Comparison of ENCODE assay signal across 11 mouse cellular contexts in the genomic region with DNA sequence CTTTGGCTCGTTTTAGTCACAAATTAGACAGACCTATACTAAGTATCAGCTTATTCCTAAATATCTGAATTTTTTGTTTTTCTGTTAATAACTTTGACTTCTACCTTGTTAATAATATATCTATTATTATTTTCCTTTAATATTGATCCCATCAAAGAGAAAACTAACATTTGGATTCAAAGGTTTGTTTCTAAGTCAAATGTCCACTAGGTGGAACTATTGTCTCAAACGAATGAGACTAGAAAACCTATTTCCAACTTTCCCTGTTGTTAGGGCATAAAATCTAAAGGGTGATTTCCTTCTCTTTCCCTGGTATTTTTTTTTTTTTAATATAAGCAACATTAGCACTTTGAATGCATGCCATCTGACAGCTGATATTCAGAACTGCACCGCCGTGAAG. TPM values are rescaled to one million over a fixed set of nuclear protein-coding genes. Genes with fewer than 3 reads are reported as not detected.
DNase-seq lines count a peak whose midpoint lies in the region; ATAC-seq and TF ChIP-seq lines count a peak whose summit lies in the region.
"Had no signal": no experiment of that assay in that cellular context is flagged by ENCODE, and none has a peak within 500 bp of the region (broad histone marks: within the 10 kb centered on the region; RNA-seq: fewer than 3 reads in every experiment).

No protein-coding gene starts in this region.

- intact Hi-C loops in left cerebral cortex, adult 2 months (cut with DNase I) = loop anchor here (2.0 to 5.0 kb wide), 3 partner anchors 211 to 881 kb away; no protein-coding TSS in a partner anchor

- no peak overlapping the region for H3K27ac ChIP-seq in forebrain, embryonic 12.5 days
- H3K27ac ChIP-seq in forebrain, embryonic 16.5 days (ENCODE audit: low read length) = no peak overlapping the region
- no peak overlapping the region for H3K27ac ChIP-seq in left cerebral cortex, adult 2 months
- no peak overlapping the region for H3K27ac ChIP-seq in MEL (ENCODE audit: control insufficient read depth, low read depth, low read length)
- no peak overlapping the region for H3K27ac ChIP-seq in hindbrain, postnatal 0 days
- H3K27ac ChIP-seq: liver, embryonic 13.5 days had no signal

- no peak for DNase-seq in left cerebral cortex, adult 2 months (ENCODE audit: extremely low spot score in 1 of 2, low spot score in 2 of 2)
- no peak for DNase-seq in left cerebral cortex, adult 9 months (ENCODE audit: low spot score in 2 of 2)
- DNase-seq in MEL (ENCODE audit: low read depth, low spot score) = peak; percentile 29
- peak; percentile 86 for DNase-seq in hindbrain, postnatal 0 days (ENCODE audit: low spot score)
- DNase-seq in frontal cortex, postnatal 25 days (ENCODE audit: low spot score in 2 of 2) = no peak
- DNase-seq in left cerebral cortex, adult 18-20 months (ENCODE audit: low spot score in 2 of 2) = no peak
- DNase-seq: adrenal gland, postnatal 36 days; gastrocnemius, postnatal 14 days; liver, embryonic 13.5 days had no signal

- H3K4me3 ChIP-seq in forebrain, embryonic 12.5 days (replicated peaks) = no peak overlapping the region
- no peak overlapping the region for H3K4me3 ChIP-seq in forebrain, embryonic 16.5 days (replicated peaks; ENCODE audit: low read length)
- H3K4me3 ChIP-seq in left cerebral cortex, adult 2 months = no peak overlapping the region
- no peak overlapping the region for H3K4me3 ChIP-seq in MEL (ENCODE audit: control insufficient read depth in 1 of 2, insufficient read depth in 1 of 2, low read depth in 2 of 2, low read length in 2 of 2)
- no peak overlapping the region for H3K4me3 ChIP-seq in hindbrain, postnatal 0 days (ENCODE audit: low read length)
- H3K4me3 ChIP-seq: liver, embryonic 13.5 days had no signal

- H3K79me2 ChIP-seq in MEL (ENCODE audit: control insufficient read depth, insufficient read depth, low read length, poor library complexity) = no peaks in the 10 kb centered on the region

- TF ChIP-seq EP300 in MEL (IDR thresholded peaks at IDR 0.05; ENCODE audit: low read depth in 1 of 2, low read length in 2 of 2) = no peak

- peak; percentile 20; the same call in 1 of the 2 replicates for ATAC-seq in forebrain, embryonic 12.5 days (ENCODE audit: low FRiP score)
- ATAC-seq in forebrain, embryonic 16.5 days = no peak
- ATAC-seq in hindbrain, postnatal 0 days = no peak

- no peak overlapping the region for H3K4me2 ChIP-seq in forebrain, embryonic 12.5 days
- H3K4me2 ChIP-seq in forebrain, embryonic 16.5 days (ENCODE audit: low read length) = no peak overlapping the region
- no peak overlapping the region for H3K4me2 ChIP-seq in hindbrain, postnatal 0 days (ENCODE audit: low read depth, low read length)
- H3K4me2 ChIP-seq: liver, embryonic 13.5 days had no signal

- H3K4me1 ChIP-seq in forebrain, embryonic 12.5 days = no peaks in the 10 kb centered on the region
- no peaks in the 10 kb centered on the region for H3K4me1 ChIP-seq in forebrain, embryonic 16.5 days (replicated peaks; ENCODE audit: control insufficient read depth, insufficient read depth, low read length)
- H3K4me1 ChIP-seq in MEL (ENCODE audit: control insufficient read depth in 1 of 2, insufficient read depth in 2 of 2, low read length in 2 of 2) = no peaks in the 10 kb centered on the region
- no peaks in the 10 kb centered on the region for H3K4me1 ChIP-seq in hindbrain, postnatal 0 days (ENCODE audit: insufficient read depth, low read length)
- H3K4me1 ChIP-seq: liver, embryonic 13.5 days had no signal

- no peaks in the 10 kb centered on the region for H3K36me3 ChIP-seq in forebrain, embryonic 12.5 days (replicated peaks)
- H3K36me3 ChIP-seq in forebrain, embryonic 16.5 days (ENCODE audit: control insufficient read depth, insufficient read depth) = no peaks in the 10 kb centered on the region
- no peaks in the 10 kb centered on the region for H3K36me3 ChIP-seq in MEL (ENCODE audit: control insufficient read depth in 1 of 2, insufficient read depth in 2 of 2, low read length in 2 of 2)
- no peaks in the 10 kb centered on the region for H3K36me3 ChIP-seq in hindbrain, postnatal 0 days (ENCODE audit: insufficient read depth, low read length)
- H3K36me3 ChIP-seq: liver, embryonic 13.5 days had no signal

- peak; percentile 66 for TF ChIP-seq CTCF in left cerebral cortex, adult 2 months (IDR thresholded peaks at IDR 0.05)
- TF ChIP-seq CTCF in MEL (IDR thresholded peaks at IDR 0.05 in 2 of 3, conservative IDR thresholded peaks at IDR 0.05 in 1 of 3; ENCODE audit: control insufficient read depth in 1 of 3, insufficient read depth in 1 of 3, low read depth in 2 of 3, low read length in 3 of 3, poor library complexity in 1 of 3, severe bottlenecking in 1 of 3) = peak in 1 of 3 experiments; percentile 62; a peak in 2 of 6 replicates
- peak; percentile 68 for TF ChIP-seq CTCF in hindbrain, postnatal 0 days (IDR thresholded peaks at IDR 0.05; ENCODE audit: low read depth)

- TF ChIP-seq RAD21 in MEL (IDR thresholded peaks at IDR 0.05; ENCODE audit: low read depth, low read length) = peak; percentile 79

- WGBS in forebrain, embryonic 12.5 days = 45% methylated on average over 4 of the region's 4 CpGs
- WGBS in forebrain, embryonic 16.5 days = 24% methylated on average over 4 of the region's 4 CpGs
- 18% methylated on average over 4 of the region's 4 CpGs for WGBS in hindbrain, postnatal 0 days

- no peaks in the 10 kb centered on the region for H3K27me3 ChIP-seq in forebrain, embryonic 12.5 days
- no peaks in the 10 kb centered on the region for H3K27me3 ChIP-seq in forebrain, embryonic 16.5 days (replicated peaks; ENCODE audit: control insufficient read depth, insufficient read depth, low read length)
- peaks cover 5 to 9% of the 10 kb centered on the region in 2 experiments for H3K27me3 ChIP-seq in MEL (ENCODE audit: control insufficient read depth in 1 of 2, insufficient read depth in 2 of 2, low read length in 2 of 2)
- no peaks in the 10 kb centered on the region for H3K27me3 ChIP-seq in hindbrain, postnatal 0 days (ENCODE audit: insufficient read depth, low read length)
- H3K27me3 ChIP-seq: liver, embryonic 13.5 days had no signal

- no peaks in the 10 kb centered on the region for H3K9me3 ChIP-seq in forebrain, embryonic 12.5 days
- H3K9me3 ChIP-seq in forebrain, embryonic 16.5 days (ENCODE audit: control insufficient read depth, low read length) = no peaks in the 10 kb centered on the region
- no peaks in the 10 kb centered on the region for H3K9me3 ChIP-seq in MEL (replicated peaks; ENCODE audit: insufficient read depth, low read length)
- H3K9me3 ChIP-seq in hindbrain, postnatal 0 days (ENCODE audit: low read length) = no peaks in the 10 kb centered on the region
- H3K9me3 ChIP-seq: liver, embryonic 13.5 days had no signal

- no peak overlapping the region for H3K9ac ChIP-seq in forebrain, embryonic 12.5 days
- no peak overlapping the region for H3K9ac ChIP-seq in forebrain, embryonic 16.5 days (replicated peaks; ENCODE audit: low read depth, low read length)
- H3K9ac ChIP-seq in MEL (ENCODE audit: control insufficient read depth, low read depth, low read length, poor library complexity, severe bottlenecking) = no peak overlapping the region
- no peak overlapping the region for H3K9ac ChIP-seq in hindbrain, postnatal 0 days (replicated peaks; ENCODE audit: low read length)
- H3K9ac ChIP-seq: liver, embryonic 13.5 days had no signal

- no peak for TF ChIP-seq POLR2A in MEL (IDR thresholded peaks at IDR 0.05; ENCODE audit: control insufficient read depth in 1 of 2, insufficient read depth in 1 of 2, low read depth in 1 of 2, low read length in 2 of 2, poor library complexity in 1 of 2)

TF ChIP-seq in MEL, 35 proteins besides CTCF, POLR2A, EP300 and RAD21:
- TF ChIP-seq ZC3H11A (IDR thresholded peaks at IDR 0.05; ENCODE audit: low read depth, low read length) (peak; percentile 51), MEF2A (IDR thresholded peaks at IDR 0.05; ENCODE audit: extremely low read depth, insufficient replicate concordance, low read depth, low read length, poor library complexity, severe bottlenecking) (no peak), SMC3 (IDR thresholded peaks at IDR 0.05; ENCODE audit: low read depth, low read length) (peak; percentile 74)

RNA-seq across cellular contexts. Expression of gene Ndnf, which starts 20.0 kb away (rescaled TPM):
- 4.7 and 5.9 TPM in 2 replicates for polyA plus RNA-seq in forebrain, embryonic 12.5 days (2016; fragmentation: Nextera tagmentation; extraction: Ambion mirVana)
- polyA plus RNA-seq in forebrain, embryonic 16.5 days (2015; fragmentation: Nextera tagmentation; extraction: Ambion mirVana) = 3.9 and 7.3 TPM in 2 replicates
- total RNA-seq in left cerebral cortex, adult 2 months (2021) = 10 to 100 TPM in 1 of 2 experiments, 1 to 10 TPM in 1; 10.0 to 12.6 TPM
- not detected in 2 replicates for total RNA-seq in MEL (2012; rRNA removed)
- not detected for polyA plus RNA-seq in MEL (2012; ENCODE audit: insufficient read depth in 1 of 2, insufficient read length in 2 of 2, low read depth in 1 of 2, low replicate concordance in 2 of 2, missing spikeins in 1 of 2)
- total RNA-seq in hindbrain, postnatal 0 days (2014; rRNA removed) = 86.2 and 89.6 TPM in 2 replicates
- 10.4 and 14.8 TPM in 2 replicates for polyA plus RNA-seq in hindbrain, postnatal 0 days (2015; fragmentation: Nextera tagmentation; extraction: Ambion mirVana)
- total RNA-seq in left cerebral cortex, adult 18-20 months (2021) = 10 to 100 TPM in 1 of 2 experiments, 1 to 10 TPM in 1; 10.0 to 14.0 TPM

Comparison
In these comparisons a context has a peak if more than half of its experiments do, and no peak if none do; other contexts are left out.
1. DNase-seq: peak in MEL (single experiment) and hindbrain, postnatal 0 days (single experiment); none in left cerebral cortex, adult 2 months (0 of 2), left cerebral cortex, adult 9 months (0 of 2), frontal cortex, postnatal 25 days (0 of 2) and left cerebral cortex, adult 18-20 months (0 of 2).
2. RNA of gene Ndnf, which starts 20.0 kb away (total RNA-seq): 86.2 to 89.6 TPM in hindbrain, postnatal 0 days, 10.0 to 14.0 TPM in left cerebral cortex, adult 18-20 months and 10.0 to 12.6 TPM in left cerebral cortex, adult 2 months; not detected in MEL; every median in the first group is over 10 times any median in the second.